Mouse (Mus musculus) embryonic stem cell, embryonic (primary cell): Measurements from ENCODE around the gene Ccdc86.

Experiments used
- CTCF ChIA-PET, 4 experiments: fragments of 300-600 bp in 2 of 4; fragments of 350-600 bp in 2 of 4; sonication (Branson Sonifier 250); formaldehyde crosslinking; loops; one replicate each; lab custom pipeline; 2022; ENCODE audit warnings: inconsistent platforms in 2 of 4; lab: Charles Lee
- POLR2A ChIA-PET, 4 experiments: fragments of 300-600 bp in 2 of 4; fragments of 350-600 bp in 2 of 4; sonication (Branson Sonifier 250); formaldehyde crosslinking; loops; one replicate each; lab custom pipeline; 2022; ENCODE audit warnings: antibody characterized with exemption in 4 of 4, inconsistent platforms in 1 of 4; lab: Charles Lee

The Ccdc86 gene

GRCm38 (mm10) chr19:10949112-10949511 lies at the start of gene Ccdc86:
Gene Ccdc86 (minus strand): TSS chr19:10949266.
- CTCF ChIA-PET: interaction anchor here (0.6 to 1.9 kb wide), 21 partner anchors 8 to 708 kb away, joined by 3 to 13 read pairs (median 4); partner anchors contain the start of genes Lrrc10b (in 1 of the 4), Prpf19 (in 1 of the 4) and Ptgdr2 (in 1 of the 4)
- POLR2A ChIA-PET: interaction anchor here (0.6 to 3.1 kb wide), 59 partner anchors 8 to 1016 kb away, joined by 3 to 31 read pairs (median 4); partner anchors contain the start of genes Ms4a10 (in 2 of the 4), Prpf19 (in 2 of the 4), Ptgdr2 (in 2 of the 4) and Cpsf7 (in 1 of the 4)

- CTCF ChIA-PET: interaction anchor here in 3 of 4 experiments (0.6 to 1.0 kb wide), 4 partner anchors 14 to 316 kb away, joined by 3 to 4 read pairs (median 3); no protein-coding TSS in a partner anchor
- POLR2A ChIA-PET: interaction anchor here in 1 of 4 experiments (0.9 kb wide), 1 partner anchor 10 kb away, joined by 3 read pairs; no protein-coding TSS in a partner anchor
Measured at GRCm38 (mm10) chr19:10993150-10993549, 44.1 kb upstream of the Ccdc86 start, which contains the start of gene Ms4a15. Gene Ms4a15 (minus strand): TSS chr19:10993250.

GRCm38 (mm10) chr19:10991911-10992310 lies 42.8 kb upstream of the Ccdc86 start:
- CTCF ChIA-PET: no interaction called here
- POLR2A ChIA-PET: interaction anchor here in 1 of 4 experiments (0.6 kb wide), 1 partner anchor 207 kb away, joined by 3 read pairs; no protein-coding TSS in a partner anchor

GRCm38 (mm10) chr19:10990751-10991150 lies 41.7 kb upstream of the Ccdc86 start:
- CTCF ChIA-PET: interaction anchor here in 1 of 4 experiments (0.6 kb wide), 2 partner anchors 9 to 541 kb away, joined by 3 read pairs; no protein-coding TSS in a partner anchor
- POLR2A ChIA-PET: no interaction called here

GRCm38 (mm10) chr19:10988563-10988962 lies 39.5 kb upstream of the Ccdc86 start:
- ChIA-PET POLR2A (no interaction called here), CTCF (interaction anchor here in 2 of 4 experiments (1.4 to 1.9 kb wide), 2 partner anchors 9 to 13 kb away, joined by 4 to 7 read pairs; no protein-coding TSS in a partner anchor)

- ChIA-PET CTCF (interaction anchor here in 1 of 4 experiments (0.6 to 1.5 kb wide), 3 partner anchors 10 to 50 kb away, joined by 3 to 4 read pairs (median 3); no protein-coding TSS in a partner anchor), POLR2A (interaction anchor here in 1 of 4 experiments (0.6 to 0.7 kb wide), 3 partner anchors 61 to 175 kb away, joined by 3 read pairs; no protein-coding TSS in a partner anchor)
Measured at GRCm38 (mm10) chr19:10985889-10986288, 36.8 kb upstream of the Ccdc86 start.

- POLR2A ChIA-PET: interaction anchor here in 1 of 4 experiments (0.9 to 1.5 kb wide), 3 partner anchors 11 to 35 kb away, joined by 3 to 5 read pairs (median 4); no protein-coding TSS in a partner anchor
- CTCF ChIA-PET: interaction anchor here in 2 of 4 experiments (0.5 to 1.5 kb wide), 13 partner anchors 8 to 784 kb away, joined by 3 to 12 read pairs (median 3); partner anchors contain the start of gene Ms4a10 (in 1 of the 2)
Measured at GRCm38 (mm10) chr19:10984551-10984950, 35.5 kb upstream of the Ccdc86 start.

GRCm38 (mm10) chr19:10983146-10983545 lies 34.1 kb upstream of the Ccdc86 start:
- POLR2A ChIA-PET: interaction anchor here in 3 of 4 experiments (0.6 to 2.2 kb wide), 11 partner anchors 9 to 292 kb away, joined by 3 to 13 read pairs (median 3); partner anchors contain the start of genes Ccdc86 (in 3 of the 3), Ms4a10 (in 1 of the 3), Ms4a15 (in 1 of the 3) and Prpf19 (in 1 of the 3)
- CTCF ChIA-PET: interaction anchor here (0.6 to 2.1 kb wide), 26 partner anchors 10 to 1019 kb away, joined by 3 to 20 read pairs (median 4); partner anchors contain the start of genes Ms4a10 (in 1 of the 4), Ptgdr2 (in 1 of the 4) and Tmem109 (in 1 of the 4)

- POLR2A ChIA-PET: interaction anchor here in 2 of 4 experiments (0.5 to 1.6 kb wide), 8 partner anchors 35 to 403 kb away, joined by 3 to 5 read pairs (median 3); partner anchors contain the start of genes Cyb561a3 (in 1 of the 2) and Tmem138 (in 1 of the 2)
- CTCF ChIA-PET: interaction anchor here (0.5 to 2.5 kb wide), 68 partner anchors 8 to 1050 kb away, joined by 3 to 24 read pairs (median 4); partner anchors contain the start of genes Ptgdr2 (in 3 of the 4), Ms4a15 (in 2 of the 4), Ddb1 (in 1 of the 4) and Lrrc10b (in 1 of the 4)
Measured at GRCm38 (mm10) chr19:10980210-10980609, 31.1 kb upstream of the Ccdc86 start.

- ChIA-PET CTCF (interaction anchor here (0.5 to 2.5 kb wide), 132 partner anchors 9 to 1049 kb away, joined by 3 to 24 read pairs (median 4); partner anchors contain the start of genes Ptgdr2 (in 4 of the 4), Ccdc86 (in 3 of the 4), Ms4a15 (in 2 of the 4) and Ddb1 (in 1 of the 4)), POLR2A (interaction anchor here in 3 of 4 experiments (0.5 to 1.6 kb wide), 26 partner anchors 14 to 799 kb away, joined by 3 to 7 read pairs (median 3); partner anchors contain the start of genes Prpf19 (in 2 of the 3), Ccdc86 (in 1 of the 3), Cyb561a3 (in 1 of the 3) and Ptgdr2 (in 1 of the 3))
Measured at GRCm38 (mm10) chr19:10979184-10980168, 30.4 kb upstream of the Ccdc86 start.

- CTCF ChIA-PET: interaction anchor here (0.5 to 2.3 kb wide), 29 partner anchors 8 to 401 kb away, joined by 3 to 13 read pairs (median 4); partner anchors contain the start of genes Ccdc86 (in 1 of the 4), Prpf19 (in 1 of the 4) and Ptgdr2 (in 1 of the 4)
Measured at GRCm38 (mm10) chr19:10976318-10976717, 27.3 kb upstream of the Ccdc86 start.

GRCm38 (mm10) chr19:10975187-10975586 lies 26.1 kb upstream of the Ccdc86 start:
- POLR2A ChIA-PET: interaction anchor here in 2 of 4 experiments (0.5 to 4.7 kb wide), 9 partner anchors 15 to 324 kb away, joined by 3 to 31 read pairs (median 4); partner anchors contain the start of genes Ccdc86 (in 2 of the 2) and Prpf19 (in 1 of the 2)
- CTCF ChIA-PET: interaction anchor here (0.6 to 3.0 kb wide), 6 partner anchors 8 to 299 kb away, joined by 3 to 20 read pairs (median 5); no protein-coding TSS in a partner anchor

More at GRCm38 (mm10) chr19:10976318-10976717, 27.3 kb upstream of the Ccdc86 start:
- POLR2A ChIA-PET: interaction anchor here in 2 of 4 experiments (0.6 to 2.1 kb wide), 12 partner anchors 11 to 370 kb away, joined by 3 to 7 read pairs (median 3); partner anchors contain the start of genes Ccdc86 (in 2 of the 2), Prpf19 (in 1 of the 2) and Vps37c (in 1 of the 2)

GRCm38 (mm10) chr19:10974238-10974865 lies 25.3 kb upstream of the Ccdc86 start, which contains the start of gene Ms4a10:
Gene Ms4a10 (minus strand): TSS chr19:10974670.
- CTCF ChIA-PET: interaction anchor here in 3 of 4 experiments (0.7 to 3.0 kb wide), 6 partner anchors 9 to 72 kb away, joined by 3 to 20 read pairs (median 4); partner anchors contain the start of gene Ptgdr2 (in 1 of the 3)
- POLR2A ChIA-PET: interaction anchor here (0.5 to 4.7 kb wide), 13 partner anchors 8 to 991 kb away, joined by 3 to 31 read pairs (median 4); partner anchors contain the start of genes Ccdc86 (in 2 of the 4) and Prpf19 (in 1 of the 4)

- CTCF ChIA-PET: interaction anchor here in 2 of 4 experiments (0.9 to 3.0 kb wide), 12 partner anchors 10 to 264 kb away, joined by 3 to 20 read pairs (median 4); partner anchors contain the start of genes Ccdc86 (in 1 of the 2), Prpf19 (in 1 of the 2) and Ptgdr2 (in 1 of the 2)
- POLR2A ChIA-PET: interaction anchor here (0.5 to 4.7 kb wide), 35 partner anchors 9 to 992 kb away, joined by 3 to 31 read pairs (median 4); partner anchors contain the start of genes Ccdc86 (in 3 of the 4), Prpf19 (in 2 of the 4), Cpsf7 (in 1 of the 4) and Lrrc10b (in 1 of the 4)
Measured at GRCm38 (mm10) chr19:10973187-10973586, 24.1 kb upstream of the Ccdc86 start.

GRCm38 (mm10) chr19:10972660-10973059 lies 23.6 kb upstream of the Ccdc86 start:
- POLR2A ChIA-PET: interaction anchor here (0.5 to 4.7 kb wide), 40 partner anchors 8 to 934 kb away, joined by 3 to 31 read pairs (median 4); partner anchors contain the start of genes Ccdc86 (in 3 of the 4), Prpf19 (in 2 of the 4), Cpsf7 (in 1 of the 4) and Lrrc10b (in 1 of the 4)
- CTCF ChIA-PET: interaction anchor here (0.5 to 3.0 kb wide), 16 partner anchors 10 to 559 kb away, joined by 3 to 20 read pairs (median 4); partner anchors contain the start of genes Ccdc86 (in 1 of the 4), Prpf19 (in 1 of the 4) and Ptgdr2 (in 1 of the 4)
